Mouse (Mus musculus) embryo, embryonic 9.5 days (tissue): ENCODE data around the gene 2310022B05Rik.
A peak's percentile ranks its signal among the peaks of the same experiment; 100 is the strongest.

ENCODE experiments used
- DNase-seq: peaks from one replicate; pipeline ENCODE4 v3.0.0-alpha.2; 2017; ENCODE audit errors: extremely low spot score

Gene 2310022B05Rik

DNA sequence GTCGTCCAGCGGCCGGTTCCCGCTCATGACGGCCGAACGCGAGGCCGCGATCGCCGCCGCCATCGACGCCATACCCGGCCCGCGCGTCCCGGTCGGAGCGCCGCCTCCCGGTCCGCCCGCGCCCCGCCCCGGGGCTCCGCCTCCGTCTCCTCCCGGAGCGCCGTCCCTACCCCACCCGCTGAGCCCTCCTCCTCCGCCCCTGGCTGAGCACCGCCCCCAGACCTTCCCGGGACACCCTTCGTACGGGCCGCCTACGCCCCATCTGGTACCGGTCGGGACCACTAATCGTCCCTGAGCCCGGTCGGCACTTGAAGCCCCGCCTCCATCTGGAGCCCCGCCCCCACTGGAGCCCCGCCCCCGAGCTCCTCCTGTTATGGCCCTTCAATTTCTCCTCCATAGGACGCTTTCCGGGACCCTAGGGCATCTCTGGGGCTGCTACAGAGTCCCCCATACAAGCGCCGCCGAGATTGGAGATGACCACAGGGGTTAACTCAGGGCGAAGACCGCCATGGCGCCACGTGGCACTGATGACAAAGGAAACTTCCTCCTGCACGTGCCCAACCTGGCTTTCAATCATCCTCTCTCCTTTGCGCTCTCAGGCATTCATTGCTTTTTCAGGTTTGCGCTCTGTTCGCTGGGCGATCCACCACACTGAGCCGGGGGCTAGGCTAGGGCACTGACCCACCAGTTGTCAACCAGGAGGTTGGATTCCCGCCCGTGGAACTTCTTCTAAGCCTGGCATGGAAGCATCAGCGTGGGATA is at the start of gene 2310022B05Rik:
TSS of gene 2310022B05Rik (minus strand) at position 258 of the 762 bp plus-strand sequence.
- DNase-seq, result peak; percentile 97

- no peak for DNase-seq
Measured at GRCm38 (mm10) chr8:124705823-124706222, 42.7 kb upstream of the 2310022B05Rik start.

DNA sequence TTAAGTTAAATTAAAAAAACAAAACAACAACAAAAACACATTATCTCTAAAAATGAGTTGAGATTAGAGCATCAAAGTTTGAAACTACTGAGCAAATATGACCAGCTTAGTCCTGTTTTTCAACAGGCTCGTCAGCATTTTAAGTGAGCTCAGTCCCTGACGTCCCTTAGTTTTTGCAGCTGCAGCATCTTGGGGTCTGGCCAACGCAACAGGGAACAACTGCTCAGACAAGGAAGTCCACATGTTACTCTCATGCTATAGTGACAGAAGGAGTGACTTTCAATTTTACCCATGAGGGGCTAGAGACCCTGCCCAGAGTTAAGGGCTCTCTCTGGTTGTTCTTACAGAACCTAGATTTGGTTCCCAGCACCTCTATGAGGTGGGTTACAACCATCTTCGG is 41.2 kb upstream of the 2310022B05Rik start:
- no peak for DNase-seq

DNA sequence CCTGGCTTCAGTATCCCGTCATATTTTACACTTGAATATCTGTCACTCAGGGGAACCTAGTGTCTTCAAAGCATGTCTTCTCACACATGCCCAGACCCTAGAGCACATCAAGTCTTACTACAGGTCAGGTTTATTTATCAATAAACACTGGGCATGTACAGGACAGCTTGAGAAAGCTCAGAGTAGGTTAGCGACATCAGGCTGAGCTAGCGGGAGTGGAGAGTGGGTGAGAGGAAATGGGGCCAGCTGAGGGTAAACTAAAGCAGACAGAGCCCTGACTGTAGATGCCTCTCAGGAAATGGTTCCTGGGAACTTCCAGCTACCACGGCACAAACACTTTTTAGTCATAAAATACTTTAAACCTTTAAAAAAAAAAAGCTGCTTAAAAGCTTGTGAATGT is 40.4 kb upstream of the 2310022B05Rik start:
- DNase-seq, result no peak

DNA sequence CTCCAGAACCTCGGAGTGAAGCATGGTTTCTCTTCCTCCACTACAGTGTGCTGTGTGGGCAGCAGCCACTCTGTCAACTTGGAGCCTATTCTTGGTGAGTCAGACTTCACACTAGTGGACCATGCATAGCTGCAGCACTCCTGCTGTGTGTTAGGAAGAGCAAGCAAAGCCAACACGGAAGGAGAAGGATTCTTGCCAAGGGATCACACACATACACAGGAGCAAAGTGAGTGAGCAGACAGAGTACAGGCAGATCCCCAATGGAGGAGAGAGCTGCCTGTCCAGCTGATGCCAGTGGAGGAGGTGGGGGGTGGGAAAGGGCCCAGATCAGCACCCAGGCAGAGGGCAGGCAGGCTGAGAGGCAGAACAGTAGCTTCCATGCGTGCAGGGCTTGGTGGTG is 39.0 kb upstream of the 2310022B05Rik start:
- no peak for DNase-seq

- no peak for DNase-seq
Measured at GRCm38 (mm10) chr8:124701023-124701422, 37.9 kb upstream of the 2310022B05Rik start.

DNA sequence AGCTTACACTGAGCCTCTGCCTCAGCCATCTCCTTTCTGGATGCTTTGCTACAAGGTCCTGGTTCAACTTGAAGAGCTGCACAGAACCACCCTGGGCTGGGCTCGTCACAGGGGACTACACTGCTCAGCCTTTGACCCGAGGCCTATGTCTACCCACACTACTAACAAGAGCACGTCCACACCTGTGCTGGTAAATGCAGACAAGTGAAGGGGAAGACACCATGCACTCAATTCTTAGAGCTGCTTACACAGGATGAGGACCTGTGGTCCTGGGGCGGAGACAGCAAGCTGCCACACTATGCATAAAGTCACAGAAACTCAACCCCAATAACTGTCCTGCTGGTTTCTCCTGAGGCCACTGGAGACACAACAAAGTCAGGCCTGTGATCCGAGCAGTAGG is 37.1 kb upstream of the 2310022B05Rik start:
- no peak for DNase-seq

- DNase-seq, result no peak
Measured at GRCm38 (mm10) chr8:124695424-124696100, 32.4 kb upstream of the 2310022B05Rik start.

GRCm38 (mm10) chr8:124691706-124692105 is 28.5 kb upstream of the 2310022B05Rik start:
- DNase-seq, result no peak

DNA sequence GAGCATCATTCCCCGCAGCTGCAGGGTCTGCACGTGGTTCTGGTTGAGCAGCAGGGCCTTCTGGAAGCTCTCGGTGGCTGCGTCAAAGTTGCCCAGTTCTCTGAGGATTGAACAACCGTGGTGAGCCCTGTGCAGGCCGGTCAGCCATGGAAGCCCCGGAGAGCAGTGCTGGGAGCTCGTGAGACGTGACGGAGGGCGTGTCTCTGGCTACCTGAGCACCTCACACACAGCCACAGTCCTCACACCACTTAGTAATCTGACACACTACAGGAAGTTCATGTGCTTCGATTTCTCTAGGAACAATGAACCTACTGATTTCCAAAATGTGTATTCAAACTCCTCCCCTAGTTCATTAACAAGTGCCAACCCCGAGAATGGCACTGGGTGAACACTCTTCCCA is 25.7 kb upstream of the 2310022B05Rik start:
- no peak for DNase-seq

- DNase-seq, result no peak
Measured at GRCm38 (mm10) chr8:124682218-124682617, 19.0 kb upstream of the 2310022B05Rik start.

DNA sequence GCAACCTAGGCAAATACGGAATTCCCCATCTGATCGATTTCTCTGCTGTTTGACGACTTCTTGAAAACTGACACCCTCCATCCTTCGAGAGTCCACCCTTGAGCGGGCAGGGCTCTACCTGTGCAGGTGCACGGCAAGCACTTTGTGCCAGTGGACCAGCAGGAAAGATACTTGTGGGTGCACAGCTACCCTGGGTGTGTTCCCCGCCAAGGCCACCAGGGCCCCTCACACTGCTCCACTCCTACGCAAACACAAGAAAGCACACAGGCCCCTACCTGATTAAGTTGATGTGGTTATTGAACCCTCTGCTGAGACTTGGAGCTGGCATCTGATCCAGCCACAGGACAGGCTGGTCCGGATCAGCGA is 18.6 kb upstream of the 2310022B05Rik start:
- DNase-seq, result no peak

DNA sequence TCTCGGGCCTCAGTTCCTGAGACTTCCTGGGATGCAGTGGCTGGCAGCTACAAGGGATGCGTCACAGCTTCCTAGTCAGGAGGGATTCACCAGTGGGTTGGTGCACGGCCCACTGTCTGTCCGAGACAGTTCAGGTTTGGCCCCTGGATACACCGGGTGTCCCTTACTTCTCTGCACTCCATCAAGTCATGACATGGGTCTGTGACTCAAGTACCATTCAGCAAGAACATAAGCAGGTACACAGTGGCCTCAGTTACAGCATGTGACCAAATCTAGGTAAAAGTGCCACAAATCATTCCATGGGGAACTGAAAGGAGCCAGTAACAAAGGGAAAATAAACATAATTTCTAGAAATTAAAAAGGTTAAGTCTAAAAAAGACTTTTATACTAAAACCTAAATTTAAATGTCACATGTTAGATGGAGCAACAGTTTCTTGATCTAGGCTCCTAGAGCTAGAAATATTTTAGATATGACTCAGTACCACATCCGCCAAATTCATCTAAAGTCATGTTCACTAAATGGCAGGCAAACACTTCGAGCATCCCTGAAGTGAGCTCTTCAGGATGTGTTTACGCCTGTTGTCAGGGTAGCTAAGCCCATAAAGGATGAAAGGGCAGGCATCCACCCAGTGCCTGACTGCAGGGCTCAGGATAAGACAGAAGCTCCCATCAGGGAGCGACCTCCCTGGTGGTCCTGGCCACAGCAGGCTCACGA is 18.1 kb upstream of the 2310022B05Rik start:
- DNase-seq, result no peak

DNA sequence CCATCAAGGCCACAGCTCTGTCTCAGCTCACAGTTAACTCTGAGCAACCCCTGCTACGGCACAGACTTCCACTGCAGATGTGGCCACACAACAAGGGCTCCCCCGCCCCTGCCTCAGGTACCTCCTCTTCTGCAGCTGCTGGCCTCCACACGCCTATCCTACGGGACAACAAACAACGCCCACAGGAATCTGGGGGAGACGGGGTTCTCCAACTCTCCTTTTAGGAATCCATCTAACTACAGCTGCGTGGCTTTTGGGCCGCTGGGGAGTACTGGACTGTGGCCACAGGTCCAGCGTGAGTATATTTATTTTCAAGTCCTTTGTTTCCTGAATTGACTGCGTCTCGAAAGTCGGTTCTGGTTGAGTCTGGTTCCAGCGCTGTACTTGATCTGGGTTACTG is 15.1 kb upstream of the 2310022B05Rik start:
- DNase-seq, result no peak

- peak; percentile 71 for DNase-seq
Measured at GRCm38 (mm10) chr8:124677486-124677885, 14.3 kb upstream of the 2310022B05Rik start.

- DNase-seq, result no peak
Measured at GRCm38 (mm10) chr8:124677078-124677477, 13.9 kb upstream of the 2310022B05Rik start.

GRCm38 (mm10) chr8:124676661-124677060 is 13.5 kb upstream of the 2310022B05Rik start:
- no peak for DNase-seq

DNA sequence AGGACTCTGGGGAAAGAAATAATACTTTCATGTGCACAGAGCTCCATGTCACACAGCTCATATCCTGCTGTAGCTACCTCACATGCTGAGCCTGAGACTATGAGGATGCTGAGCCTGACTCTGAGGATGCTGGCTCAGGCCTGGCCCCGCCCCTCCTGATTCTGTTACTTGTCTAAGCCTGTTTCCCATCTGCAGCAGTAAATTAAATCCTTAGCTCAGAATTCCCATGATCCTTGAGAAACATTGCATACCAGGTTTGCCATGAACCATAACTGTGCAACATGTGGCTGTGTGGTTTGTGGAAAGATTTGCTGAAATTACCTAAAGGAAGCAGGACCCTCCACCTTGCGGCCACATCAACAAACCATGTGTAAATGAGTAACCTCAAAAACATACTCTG is 9.2 kb upstream of the 2310022B05Rik start:
- no peak for DNase-seq

DNA sequence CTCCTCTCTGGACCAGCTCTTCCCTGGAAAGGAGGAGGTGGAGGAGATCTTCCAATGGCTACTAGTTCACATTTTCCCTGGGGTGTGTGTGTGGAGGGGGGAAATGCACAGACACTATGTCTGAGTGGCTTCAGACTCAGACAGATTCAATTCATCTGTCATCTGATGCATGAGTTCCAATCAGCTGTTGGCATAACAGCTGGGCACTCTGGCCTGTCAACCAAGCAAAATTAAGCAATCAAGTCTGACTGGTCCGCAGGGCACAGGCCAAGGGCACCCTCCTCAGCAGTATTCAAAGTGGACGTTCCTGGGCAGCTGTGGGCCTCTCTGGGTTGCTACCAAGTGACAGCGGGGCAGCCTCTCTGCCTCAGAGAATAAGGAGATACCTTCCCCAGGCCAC is 5.6 kb upstream of the 2310022B05Rik start:
- DNase-seq, result no peak

- no peak for DNase-seq
Measured at GRCm38 (mm10) chr8:124664414-124664813, 1.2 kb upstream of the 2310022B05Rik start.

- DNase-seq, result no peak
Measured at GRCm38 (mm10) chr8:124663874-124664230, 683 bp upstream of the 2310022B05Rik start.

- DNase-seq, result no peak
Measured at GRCm38 (mm10) chr8:124662446-124663111, 590 bp downstream of the 2310022B05Rik start.
